Mouse (Mus musculus): ENCODE data around the gene Rbm4b. TPM values are rescaled to one million over a fixed set of nuclear protein-coding genes. Genes with fewer than 3 reads are reported as not detected.
A peak's percentile ranks its signal among the peaks of the same experiment; 100 is the strongest.

Gene Rbm4b
- polyA plus RNA-seq, 1 experiment from 2014 or later: 107 TPM

DNA sequence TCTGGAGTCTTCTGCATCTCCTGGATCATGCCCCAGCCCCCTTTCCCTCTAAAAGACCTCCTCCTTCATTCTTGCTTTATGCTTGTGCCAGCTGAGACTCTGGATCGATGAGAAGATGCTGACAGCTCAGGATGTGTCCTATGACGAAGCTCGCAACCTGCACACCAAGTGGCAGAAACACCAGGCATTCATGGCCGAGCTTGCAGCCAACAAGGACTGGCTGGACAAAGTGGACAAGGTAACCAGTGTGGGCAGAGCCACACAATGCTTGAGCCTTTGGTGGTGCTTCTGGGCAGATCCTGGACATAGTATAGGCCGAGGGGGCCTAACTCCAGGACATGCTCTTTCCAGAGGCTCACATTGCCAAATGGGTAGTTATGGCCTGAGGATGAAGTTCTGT lies 16.5 kb upstream of the Rbm4b start:
- H3K27ac ChIP-seq (replicated peaks; ENCODE audit: low read depth, low read length): no peak overlapping the region
- H3K4me1 ChIP-seq (ENCODE audit: control insufficient read depth, insufficient read depth, low read length): no peaks in the 10 kb centered on the region
- H3K9me3 ChIP-seq (ENCODE audit: control insufficient read depth, low read length): no peaks in the 10 kb centered on the region
- H3K4me3 ChIP-seq (ENCODE audit: low read depth, low read length): no peak overlapping the region
- 90% methylated on average over 5 of the region's 5 CpGs for WGBS
- DNase-seq (ENCODE audit: low spot score) (no peak), ATAC-seq (ENCODE audit: insufficient number of reproducible peaks, low FRiP score, low TSS enrichment, low read depth) (no peak)
- H3K27me3 ChIP-seq (ENCODE audit: control insufficient read depth, insufficient read depth, low read length): no peaks in the 10 kb centered on the region
- 0 out of 2 replicates have a peak overlapping the region, but pooled peaks have one; percentile 27 for H3K9ac ChIP-seq (ENCODE audit: low read length)
- H3K36me3 ChIP-seq (ENCODE audit: control insufficient read depth, insufficient read depth, low read length): no peaks in the 10 kb centered on the region; the same call in 1 of the 2 replicates
- H3K4me2 ChIP-seq (ENCODE audit: low read depth, severe bottlenecking): no peak overlapping the region

DNA sequence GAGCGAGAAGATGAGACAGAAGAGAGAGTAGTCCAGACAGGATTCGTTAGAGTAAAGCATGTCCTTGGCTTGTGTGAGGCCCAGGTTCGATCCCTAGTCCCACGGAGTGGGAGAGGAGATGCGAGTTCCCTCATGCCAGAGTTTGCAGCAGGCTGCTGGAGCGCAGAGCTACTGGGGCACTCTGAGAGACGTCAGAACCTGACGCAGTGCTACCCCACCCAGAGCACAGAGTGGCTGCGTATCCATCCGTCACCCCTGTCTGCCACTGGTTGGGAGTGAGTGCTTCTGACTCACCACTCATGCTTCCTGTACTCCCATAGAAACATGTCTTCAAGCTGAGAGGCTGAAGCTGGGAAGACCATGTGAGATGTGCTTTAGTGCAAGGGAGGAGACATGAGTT lies 14.8 kb upstream of the Rbm4b start:
- Histone ChIP-seq H3K4me2 (ENCODE audit: low read depth, severe bottlenecking) (no peak overlapping the region), H3K27ac (replicated peaks; ENCODE audit: low read depth, low read length) (no peak overlapping the region), H3K9ac (ENCODE audit: low read length) (no peak overlapping the region), H3K9me3 (ENCODE audit: control insufficient read depth, low read length) (no peaks in the 10 kb centered on the region), H3K4me3 (ENCODE audit: low read depth, low read length) (no peak overlapping the region), H3K27me3 (ENCODE audit: control insufficient read depth, insufficient read depth, low read length) (no peaks in the 10 kb centered on the region), H3K36me3 (ENCODE audit: control insufficient read depth, insufficient read depth, low read length) (no peaks in the 10 kb centered on the region; the same call in 1 of the 2 replicates), H3K4me1 (ENCODE audit: control insufficient read depth, insufficient read depth, low read length) (no peaks in the 10 kb centered on the region)
- whole genome bisulfite sequencing: 76% methylated on average over 10 of the region's 10 CpGs
- ATAC-seq (ENCODE audit: insufficient number of reproducible peaks, low FRiP score, low TSS enrichment, low read depth): no peak
- no peak for DNase-seq (ENCODE audit: low spot score)

DNA sequence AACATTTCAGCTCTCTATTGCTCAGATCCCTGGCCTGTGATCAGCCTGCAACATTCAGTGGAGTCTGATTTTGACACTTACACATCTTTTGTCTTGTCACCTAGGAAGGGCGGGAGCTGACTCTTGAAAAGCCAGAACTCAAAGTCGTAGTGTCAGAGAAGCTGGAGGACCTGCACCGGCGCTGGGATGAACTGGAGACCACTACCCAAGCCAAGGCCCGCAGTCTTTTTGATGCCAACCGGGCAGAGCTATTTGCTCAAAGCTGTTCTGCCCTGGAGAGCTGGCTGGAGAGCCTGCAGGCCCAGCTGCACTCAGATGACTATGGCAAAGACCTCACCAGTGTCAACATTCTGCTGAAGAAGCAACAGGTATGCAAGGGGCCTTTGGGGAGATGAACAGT lies 14.1 kb upstream of the Rbm4b start:
- DNase-seq (ENCODE audit: low spot score): no peak
- H3K4me2 ChIP-seq (ENCODE audit: low read depth, severe bottlenecking): no peak overlapping the region
- no peaks in the 10 kb centered on the region; the same call in 1 of the 2 replicates for H3K36me3 ChIP-seq (ENCODE audit: control insufficient read depth, insufficient read depth, low read length)
- no peaks in the 10 kb centered on the region for H3K4me1 ChIP-seq (ENCODE audit: control insufficient read depth, insufficient read depth, low read length)
- 92% methylated on average over 6 of the region's 6 CpGs for WGBS
- no peak overlapping the region for H3K9ac ChIP-seq (ENCODE audit: low read length)
- no peak overlapping the region for H3K4me3 ChIP-seq (ENCODE audit: low read depth, low read length)
- H3K27me3 ChIP-seq (ENCODE audit: control insufficient read depth, insufficient read depth, low read length): no peaks in the 10 kb centered on the region
- ATAC-seq (ENCODE audit: insufficient number of reproducible peaks, low FRiP score, low TSS enrichment, low read depth): no peak
- no peak overlapping the region for H3K27ac ChIP-seq (replicated peaks; ENCODE audit: low read depth, low read length)
- no peaks in the 10 kb centered on the region for H3K9me3 ChIP-seq (ENCODE audit: control insufficient read depth, low read length)

DNA sequence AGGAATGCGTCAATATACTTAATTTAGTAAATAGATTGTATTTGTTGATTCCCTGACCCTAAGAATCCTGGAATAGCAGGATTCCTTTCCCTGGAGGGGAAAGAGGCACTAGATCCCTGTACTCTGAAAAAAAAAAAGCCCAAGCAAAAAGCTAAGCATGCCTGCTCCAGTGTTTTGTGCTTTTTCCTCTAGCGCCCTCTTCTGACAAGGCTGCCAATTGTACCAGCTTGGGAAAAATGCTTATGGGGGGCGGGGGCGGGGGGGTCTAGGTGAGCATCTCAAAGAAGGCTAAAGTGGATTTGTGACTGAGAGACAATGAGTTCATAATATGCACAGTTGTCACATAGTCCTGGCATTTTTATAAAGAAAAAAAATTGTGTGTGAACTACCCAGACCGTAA lies 12.8 kb upstream of the Rbm4b start:
- Histone ChIP-seq H3K4me2 (ENCODE audit: low read depth, severe bottlenecking) (no peak overlapping the region), H3K9ac (ENCODE audit: low read length) (no peak overlapping the region), H3K27me3 (ENCODE audit: control insufficient read depth, insufficient read depth, low read length) (no peaks in the 10 kb centered on the region), H3K9me3 (ENCODE audit: control insufficient read depth, low read length) (no peaks in the 10 kb centered on the region), H3K4me3 (ENCODE audit: low read depth, low read length) (no peak overlapping the region), H3K36me3 (ENCODE audit: control insufficient read depth, insufficient read depth, low read length) (no peaks in the 10 kb centered on the region; the same call in 1 of the 2 replicates), H3K4me1 (ENCODE audit: control insufficient read depth, insufficient read depth, low read length) (no peaks in the 10 kb centered on the region), H3K27ac (replicated peaks; ENCODE audit: low read depth, low read length) (no peak overlapping the region)
- ATAC-seq (ENCODE audit: insufficient number of reproducible peaks, low FRiP score, low TSS enrichment, low read depth): no peak
- DNase-seq (ENCODE audit: low spot score): peak; percentile 61
- WGBS: 47% methylated on average over 5 of the region's 5 CpGs

DNA sequence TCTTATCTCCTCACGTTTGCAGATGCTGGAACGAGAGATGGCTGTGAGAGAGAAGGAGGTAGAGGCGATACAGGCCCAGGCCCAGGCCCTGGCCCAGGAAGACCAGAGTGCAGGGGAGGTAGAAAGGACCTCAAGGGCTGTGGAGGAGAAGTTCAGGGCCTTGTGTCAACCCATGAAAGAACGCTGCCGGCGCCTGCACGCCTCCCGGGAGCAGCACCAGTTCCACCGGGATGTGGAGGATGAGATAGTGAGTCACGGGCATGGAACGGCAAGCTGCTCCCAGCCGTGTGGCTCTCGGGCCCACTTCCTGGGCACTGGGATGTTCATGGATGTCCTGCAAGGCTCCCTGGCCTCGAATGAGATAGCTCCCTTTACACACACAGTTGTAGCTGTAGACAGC lies 12.3 kb upstream of the Rbm4b start:
- 83% methylated on average over 14 of the region's 14 CpGs for WGBS

DNA sequence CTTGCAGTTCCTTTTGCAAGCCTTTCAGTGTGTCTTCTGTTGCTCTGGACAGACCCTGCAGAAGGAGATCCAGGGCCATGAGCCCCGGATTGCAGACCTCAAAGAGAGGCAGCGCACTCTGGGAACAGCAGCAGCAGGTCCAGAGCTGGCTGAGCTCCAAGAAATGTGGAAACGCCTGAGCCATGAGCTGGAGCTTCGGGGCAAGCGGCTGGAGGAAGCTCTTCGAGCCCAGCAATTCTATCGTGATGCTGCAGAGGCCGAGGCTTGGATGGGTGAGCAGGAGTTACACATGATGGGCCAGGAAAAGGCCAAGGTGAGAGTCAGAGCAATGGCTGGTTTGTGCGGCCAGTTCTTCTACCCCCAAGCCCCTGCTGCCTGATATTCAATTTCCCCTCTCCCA lies 11.2 kb upstream of the Rbm4b start:
- H3K27me3 ChIP-seq (ENCODE audit: control insufficient read depth, insufficient read depth, low read length): no peaks in the 10 kb centered on the region
- H3K9ac ChIP-seq (ENCODE audit: low read length): no peak overlapping the region
- H3K4me1 ChIP-seq (ENCODE audit: control insufficient read depth, insufficient read depth, low read length): no peaks in the 10 kb centered on the region
- ATAC-seq (ENCODE audit: insufficient number of reproducible peaks, low FRiP score, low TSS enrichment, low read depth) (no peak), DNase-seq (ENCODE audit: low spot score) (no peak)
- H3K9me3 ChIP-seq (ENCODE audit: control insufficient read depth, low read length): no peaks in the 10 kb centered on the region
- no peak overlapping the region for H3K4me2 ChIP-seq (ENCODE audit: low read depth, severe bottlenecking)
- H3K4me3 ChIP-seq (ENCODE audit: low read depth, low read length): no peak overlapping the region
- 86% methylated on average over 9 of the region's 9 CpGs for WGBS
- H3K27ac ChIP-seq (replicated peaks; ENCODE audit: low read depth, low read length): no peak overlapping the region
- H3K36me3 ChIP-seq (ENCODE audit: control insufficient read depth, insufficient read depth, low read length): no peaks in the 10 kb centered on the region

More for the DNA sequence above, 12.3 kb upstream of the Rbm4b start:
- Histone ChIP-seq H3K4me2 (ENCODE audit: low read depth, severe bottlenecking) (no peak overlapping the region), H3K36me3 (ENCODE audit: control insufficient read depth, insufficient read depth, low read length) (no peaks in the 10 kb centered on the region; the same call in 1 of the 2 replicates), H3K27me3 (ENCODE audit: control insufficient read depth, insufficient read depth, low read length) (no peaks in the 10 kb centered on the region), H3K4me1 (ENCODE audit: control insufficient read depth, insufficient read depth, low read length) (no peaks in the 10 kb centered on the region), H3K27ac (replicated peaks; ENCODE audit: low read depth, low read length) (no peak overlapping the region), H3K9ac (ENCODE audit: low read length) (no peak overlapping the region), H3K9me3 (ENCODE audit: control insufficient read depth, low read length) (no peaks in the 10 kb centered on the region), H3K4me3 (ENCODE audit: low read depth, low read length) (no peak overlapping the region)
- no peak for DNase-seq (ENCODE audit: low spot score)
- no peak for ATAC-seq (ENCODE audit: insufficient number of reproducible peaks, low FRiP score, low TSS enrichment, low read depth)

DNA sequence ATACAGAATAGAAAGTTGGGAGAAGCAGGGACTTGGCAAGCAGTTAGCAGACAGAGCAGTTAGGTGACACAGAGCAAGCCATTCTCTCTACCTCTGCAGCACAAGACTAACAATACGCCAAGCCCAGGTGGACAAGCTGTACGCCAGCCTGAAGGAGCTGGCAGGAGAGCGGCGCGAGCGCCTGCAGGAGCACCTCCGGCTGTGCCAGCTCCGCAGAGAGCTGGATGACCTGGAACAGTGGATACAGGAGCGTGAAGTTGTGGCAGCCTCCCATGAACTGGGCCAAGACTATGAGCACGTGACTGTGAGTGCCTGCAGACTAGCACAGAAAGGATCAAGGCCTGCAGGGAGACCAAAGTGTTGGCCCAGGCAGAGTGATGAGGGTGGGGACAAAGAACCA lies 10.6 kb upstream of the Rbm4b start:
- 93% methylated on average over 10 of the region's 10 CpGs for WGBS
- Histone ChIP-seq H3K36me3 (ENCODE audit: control insufficient read depth, insufficient read depth, low read length) (no peaks in the 10 kb centered on the region), H3K4me3 (ENCODE audit: low read depth, low read length) (no peak overlapping the region), H3K27me3 (ENCODE audit: control insufficient read depth, insufficient read depth, low read length) (no peaks in the 10 kb centered on the region), H3K27ac (replicated peaks; ENCODE audit: low read depth, low read length) (no peak overlapping the region), H3K4me2 (ENCODE audit: low read depth, severe bottlenecking) (no peak overlapping the region), H3K9me3 (ENCODE audit: control insufficient read depth, low read length) (no peaks in the 10 kb centered on the region), H3K4me1 (ENCODE audit: control insufficient read depth, insufficient read depth, low read length) (no peaks in the 10 kb centered on the region), H3K9ac (ENCODE audit: low read length) (no peak overlapping the region)
- DNase-seq (ENCODE audit: low spot score) (no peak), ATAC-seq (ENCODE audit: insufficient number of reproducible peaks, low FRiP score, low TSS enrichment, low read depth) (no peak)

DNA sequence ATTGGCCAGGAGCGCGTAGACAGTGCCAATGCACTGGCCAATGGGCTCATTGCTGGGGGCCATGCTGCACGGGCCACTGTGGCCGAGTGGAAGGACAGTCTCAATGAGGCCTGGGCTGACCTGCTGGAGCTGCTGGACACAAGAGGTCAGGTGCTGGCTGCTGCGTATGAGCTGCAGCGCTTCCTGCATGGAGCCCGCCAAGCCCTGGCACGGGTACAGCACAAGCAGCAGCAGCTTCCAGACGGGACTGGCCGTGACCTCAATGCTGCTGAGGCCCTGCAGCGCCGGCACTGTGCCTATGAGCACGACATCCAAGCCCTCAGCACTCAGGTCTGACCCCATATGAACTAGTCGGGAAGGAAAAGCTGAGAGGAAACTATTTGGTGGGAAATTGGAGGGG lies 9.7 kb upstream of the Rbm4b start:
- ATAC-seq (ENCODE audit: insufficient number of reproducible peaks, low FRiP score, low TSS enrichment, low read depth) (no peak), DNase-seq (ENCODE audit: low spot score) (no peak)
- H3K27me3 ChIP-seq (ENCODE audit: control insufficient read depth, insufficient read depth, low read length): no peaks in the 10 kb centered on the region
- no peaks in the 10 kb centered on the region for H3K36me3 ChIP-seq (ENCODE audit: control insufficient read depth, insufficient read depth, low read length)
- no peaks in the 10 kb centered on the region for H3K4me1 ChIP-seq (ENCODE audit: control insufficient read depth, insufficient read depth, low read length)
- no peak overlapping the region for H3K4me3 ChIP-seq (ENCODE audit: low read depth, low read length)
- 87% methylated on average over 14 of the region's 14 CpGs for WGBS
- no peak overlapping the region for H3K27ac ChIP-seq (replicated peaks; ENCODE audit: low read depth, low read length)
- no peak overlapping the region for H3K9ac ChIP-seq (ENCODE audit: low read length)
- H3K4me2 ChIP-seq (ENCODE audit: low read depth, severe bottlenecking): no peak overlapping the region
- no peaks in the 10 kb centered on the region for H3K9me3 ChIP-seq (ENCODE audit: control insufficient read depth, low read length)

DNA sequence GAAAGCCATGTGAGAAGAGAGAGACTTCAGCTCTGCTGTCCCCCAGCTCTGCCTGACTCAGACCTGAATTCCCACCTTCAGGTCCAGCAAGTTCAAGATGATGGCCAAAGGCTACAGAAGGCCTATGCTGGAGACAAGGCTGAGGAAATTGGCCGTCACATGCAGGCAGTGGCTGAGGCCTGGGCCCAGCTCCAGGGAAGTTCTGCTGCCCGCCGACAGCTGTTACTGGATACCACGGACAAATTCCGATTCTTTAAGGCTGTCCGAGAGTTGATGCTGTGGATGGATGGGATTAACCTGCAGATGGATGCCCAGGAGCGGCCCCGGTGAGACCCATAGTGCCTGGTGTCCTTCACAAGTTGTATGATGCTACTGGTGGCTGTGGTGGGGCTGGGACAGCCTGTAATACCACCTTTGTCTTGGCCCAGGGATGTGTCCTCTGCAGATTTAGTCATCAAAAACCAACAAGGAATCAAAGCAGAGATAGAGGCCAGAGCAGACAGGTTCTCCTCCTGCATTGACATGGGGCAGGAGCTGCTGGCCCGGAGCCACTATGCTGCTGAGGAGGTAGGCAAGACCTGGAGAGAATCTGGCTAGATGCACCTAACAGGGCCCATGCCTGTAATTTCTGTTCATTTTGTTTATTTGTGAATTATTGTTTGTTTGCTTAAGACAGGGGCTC lies 8.5 kb upstream of the Rbm4b start:
- H3K27ac ChIP-seq (replicated peaks; ENCODE audit: low read depth, low read length): no peak overlapping the region
- no peaks in the 10 kb centered on the region for H3K36me3 ChIP-seq (ENCODE audit: control insufficient read depth, insufficient read depth, low read length)
- no peak overlapping the region for H3K4me3 ChIP-seq (ENCODE audit: low read depth, low read length)
- H3K27me3 ChIP-seq (ENCODE audit: control insufficient read depth, insufficient read depth, low read length): no peaks in the 10 kb centered on the region
- 94% methylated on average over 9 of the region's 9 CpGs for WGBS
- no peak for DNase-seq (ENCODE audit: low spot score)
- H3K9ac ChIP-seq (ENCODE audit: low read length): no peak overlapping the region
- no peak for ATAC-seq (ENCODE audit: insufficient number of reproducible peaks, low FRiP score, low TSS enrichment, low read depth)
- H3K4me1 ChIP-seq (ENCODE audit: control insufficient read depth, insufficient read depth, low read length): no peaks in the 10 kb centered on the region
- H3K9me3 ChIP-seq (ENCODE audit: control insufficient read depth, low read length): no peaks in the 10 kb centered on the region
- H3K4me2 ChIP-seq (ENCODE audit: low read depth, severe bottlenecking): no peak overlapping the region
